Mouse (Mus musculus): ENCODE measurements around the gene Tenm3. TPM values are rescaled to one million over a fixed set of nuclear protein-coding genes. Genes with fewer than 3 reads are reported as not detected.

Tenm3 gene
- total RNA-seq, 2 experiments from 2014 or later, result 61.8 to 76.5 TPM

DNA sequence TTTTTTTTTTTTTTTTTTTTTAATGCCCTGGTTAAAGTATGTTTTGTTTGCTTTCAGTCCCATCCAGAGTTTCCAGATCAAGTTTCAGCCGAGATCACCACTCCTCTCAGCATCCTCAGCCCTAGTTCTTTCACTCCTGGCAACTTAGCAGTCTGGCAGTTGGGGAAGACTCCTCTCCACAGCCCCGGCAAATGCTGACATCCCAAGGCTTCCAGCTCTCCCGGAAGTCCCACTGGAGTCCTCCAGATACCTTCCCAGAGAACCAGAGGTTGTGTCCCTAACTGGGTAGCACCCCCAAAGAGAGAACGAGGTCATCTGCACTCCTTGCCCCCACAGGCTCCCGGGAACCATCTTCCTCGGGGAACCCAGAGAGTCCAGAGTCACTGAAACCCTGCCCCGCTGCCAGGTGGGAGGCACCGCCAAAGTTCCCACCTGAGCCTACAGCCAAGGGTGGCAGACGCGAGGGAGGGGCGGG is 1.2 kb downstream of the Tenm3 start:
- intact Hi-C loops (cut with DNase I), result loop anchor here (2.0 to 5.0 kb wide), 3 partner anchors 102 to 620 kb away; no protein-coding TSS in a partner anchor
- peak in 1 of 2 experiments; percentile 32 for DNase-seq (ENCODE audit: extremely low spot score in 1 of 2, low spot score in 2 of 2)
- Histone ChIP-seq H3K4me3 (peak overlapping the region; percentile 77), H3K27ac (peak overlapping the region; percentile 55; the same call in 1 of the 2 replicates)
- TF ChIP-seq CTCF (IDR thresholded peaks at IDR 0.05), result no peak

DNA sequence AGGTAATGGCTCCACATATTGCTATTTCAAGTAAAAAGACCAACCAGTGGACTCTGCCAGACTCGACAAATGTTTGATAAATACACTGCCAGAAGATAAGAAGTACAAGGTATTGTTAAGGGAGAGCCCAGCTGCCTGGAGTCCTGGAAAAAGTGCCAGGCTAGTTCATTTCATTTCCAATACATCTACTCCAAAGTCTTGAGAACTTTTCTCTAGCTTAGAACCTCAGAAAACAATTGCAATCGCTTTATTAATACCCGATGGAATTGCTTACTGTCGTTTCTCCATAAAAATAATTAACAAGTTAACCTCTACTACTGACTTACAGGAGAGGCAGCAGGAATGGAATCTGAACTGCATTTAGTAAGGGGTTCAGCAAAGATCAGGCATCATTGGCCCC is 1.7 kb downstream of the Tenm3 start:
- intact Hi-C loops (cut with DNase I), result loop anchor here (2.0 to 5.0 kb wide), 3 partner anchors 101 to 620 kb away; no protein-coding TSS in a partner anchor
- no peak for TF ChIP-seq CTCF (IDR thresholded peaks at IDR 0.05)
- no peak for DNase-seq (ENCODE audit: extremely low spot score in 1 of 2, low spot score in 2 of 2)
- Histone ChIP-seq H3K27ac (no peak overlapping the region), H3K4me3 (peak overlapping the region; percentile 77; the same call in 1 of the 2 replicates)

DNA sequence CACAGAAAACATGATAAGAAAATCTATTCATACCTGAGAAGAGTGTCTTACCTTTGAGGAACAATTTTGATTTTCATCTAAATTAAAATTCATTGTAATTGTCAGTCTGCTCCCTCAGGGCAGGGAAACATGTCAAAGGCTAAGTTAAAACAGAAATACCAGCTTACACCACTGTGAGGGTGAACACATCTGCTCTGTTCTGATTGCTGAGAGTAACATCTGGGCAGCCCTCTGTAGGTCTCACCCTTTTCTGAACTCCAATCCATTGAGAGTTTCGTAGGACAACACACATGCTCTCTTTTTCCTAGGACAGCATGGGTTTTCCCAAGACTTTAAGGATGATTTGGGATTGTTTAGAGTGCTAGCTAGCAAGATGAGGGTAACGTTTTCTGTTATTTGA is 8.0 kb downstream of the Tenm3 start:
- Histone ChIP-seq H3K27ac (no peak overlapping the region), H3K4me3 (no peak overlapping the region)
- DNase-seq (ENCODE audit: extremely low spot score in 1 of 2, low spot score in 2 of 2), result no peak
- no peak for TF ChIP-seq CTCF (IDR thresholded peaks at IDR 0.05)
- intact Hi-C loops (cut with DNase I), result no loop called here

DNA sequence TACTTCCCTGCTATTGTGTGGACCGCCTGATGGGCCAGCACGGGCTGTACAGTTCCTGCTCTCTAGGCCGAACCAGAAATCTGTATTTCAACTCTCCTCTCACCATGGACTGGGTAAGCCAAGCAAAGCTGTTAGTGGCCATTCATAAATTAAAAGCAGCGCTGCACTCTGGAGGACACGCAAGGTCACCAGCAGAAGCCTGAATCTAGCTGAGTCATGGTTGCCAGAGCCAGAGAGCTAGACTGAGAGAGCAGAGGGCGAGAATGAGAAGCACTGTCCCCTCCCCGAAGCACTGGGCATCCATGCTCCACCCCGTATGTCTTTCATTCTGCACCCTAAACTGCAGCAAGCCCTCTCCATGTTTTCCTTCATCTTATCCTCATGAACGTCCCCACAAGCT is 16.3 kb downstream of the Tenm3 start:
- Histone ChIP-seq H3K27ac (no peak overlapping the region), H3K4me3 (no peak overlapping the region)
- no peak for DNase-seq (ENCODE audit: extremely low spot score in 1 of 2, low spot score in 2 of 2)
- no peak for TF ChIP-seq CTCF (IDR thresholded peaks at IDR 0.05)
- intact Hi-C loops (cut with DNase I), result no loop called here

DNA sequence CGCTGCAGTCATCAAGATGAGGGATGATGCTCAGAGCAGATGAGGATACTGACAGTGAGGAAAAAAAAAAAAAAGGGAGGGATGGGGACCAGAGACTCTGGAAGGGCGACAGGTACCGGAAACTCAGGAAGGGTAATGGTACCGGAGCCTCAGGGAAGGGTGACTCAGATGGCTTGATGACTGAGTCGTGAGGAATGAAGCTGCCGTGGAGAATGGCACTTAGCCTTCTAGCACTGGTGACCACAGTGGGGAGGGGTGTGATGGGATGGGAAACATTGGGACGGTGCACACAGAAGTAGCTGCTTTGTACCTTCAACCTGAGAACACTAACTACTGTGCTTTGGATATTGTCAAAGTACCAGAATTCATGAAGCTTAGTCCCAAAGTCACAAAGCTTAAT is 18.1 kb downstream of the Tenm3 start:
- intact Hi-C loops (cut with DNase I), result no loop called here
- TF ChIP-seq CTCF (IDR thresholded peaks at IDR 0.05), result no peak
- DNase-seq (ENCODE audit: extremely low spot score in 1 of 2, low spot score in 2 of 2), result no peak
- H3K4me3 ChIP-seq, result no peak overlapping the region
- H3K27ac ChIP-seq, result no peak overlapping the region

DNA sequence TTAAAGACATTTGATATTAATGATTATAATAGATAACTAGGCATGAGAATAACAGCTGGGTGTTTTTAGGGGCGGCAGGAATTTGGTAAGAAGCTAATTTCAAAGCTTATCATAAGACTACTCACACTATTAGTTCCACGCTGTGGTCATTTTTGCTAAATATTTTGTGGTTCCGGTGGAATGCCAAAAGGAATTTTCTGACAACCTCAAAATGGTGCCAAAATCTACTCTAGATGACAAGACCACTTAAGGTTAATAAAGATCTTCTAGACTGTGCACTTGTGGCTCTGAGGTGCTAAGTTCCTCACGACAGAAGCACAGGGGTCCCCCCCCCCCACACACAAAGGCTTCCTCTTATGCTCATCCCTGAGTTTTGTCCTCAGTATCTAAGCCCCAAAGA is 21.5 kb downstream of the Tenm3 start:
- no peak for DNase-seq (ENCODE audit: extremely low spot score in 1 of 2, low spot score in 2 of 2)
- TF ChIP-seq CTCF (IDR thresholded peaks at IDR 0.05), result no peak
- Histone ChIP-seq H3K4me3 (no peak overlapping the region), H3K27ac (no peak overlapping the region)
- intact Hi-C loops (cut with DNase I), result no loop called here

DNA sequence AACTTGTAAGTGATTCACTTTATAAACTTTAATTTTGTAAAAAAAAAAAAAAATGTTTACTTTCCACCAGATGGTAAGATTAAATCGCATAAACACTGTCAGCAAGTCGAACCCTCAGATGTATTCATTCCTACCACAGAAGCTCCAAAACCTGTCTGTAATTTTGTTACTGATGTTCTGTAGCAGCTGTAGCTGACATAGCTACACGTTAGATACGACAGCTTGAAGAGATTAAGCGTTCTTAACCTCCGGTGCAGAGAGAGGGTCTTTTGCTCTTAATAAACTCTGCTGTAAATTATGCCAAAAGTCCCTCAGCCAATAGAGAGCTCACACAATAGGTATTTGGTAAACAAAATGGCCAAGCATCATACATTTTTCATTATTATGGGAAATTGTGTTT is 23.8 kb downstream of the Tenm3 start:
- intact Hi-C loops (cut with DNase I), result no loop called here
- no peak for DNase-seq (ENCODE audit: extremely low spot score in 1 of 2, low spot score in 2 of 2)
- no peak overlapping the region for H3K4me3 ChIP-seq
- TF ChIP-seq CTCF (IDR thresholded peaks at IDR 0.05), result no peak
- H3K27ac ChIP-seq, result no peak overlapping the region

DNA sequence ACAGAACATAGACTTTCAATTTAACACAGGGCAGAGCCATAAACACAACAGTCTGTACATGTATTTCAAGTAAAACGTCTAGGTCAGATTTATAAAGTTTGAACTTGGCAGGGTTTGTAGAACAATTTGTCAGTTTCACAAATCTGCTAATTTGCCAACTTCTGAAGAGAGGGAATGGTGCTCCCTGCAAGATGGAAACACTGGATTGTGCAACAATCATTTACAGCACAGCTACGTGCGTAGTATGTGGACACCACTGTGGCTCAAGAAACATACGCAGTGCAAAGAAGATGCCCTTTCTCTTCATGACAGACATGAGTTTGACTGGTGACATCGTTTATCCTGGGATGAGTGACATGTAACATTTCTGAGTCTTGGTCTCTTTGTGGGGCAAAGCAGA is 24.4 kb downstream of the Tenm3 start:
- TF ChIP-seq CTCF (IDR thresholded peaks at IDR 0.05), result no peak
- Histone ChIP-seq H3K27ac (no peak overlapping the region), H3K4me3 (no peak overlapping the region)
- intact Hi-C loops (cut with DNase I), result no loop called here
- no peak for DNase-seq (ENCODE audit: extremely low spot score in 1 of 2, low spot score in 2 of 2)

DNA sequence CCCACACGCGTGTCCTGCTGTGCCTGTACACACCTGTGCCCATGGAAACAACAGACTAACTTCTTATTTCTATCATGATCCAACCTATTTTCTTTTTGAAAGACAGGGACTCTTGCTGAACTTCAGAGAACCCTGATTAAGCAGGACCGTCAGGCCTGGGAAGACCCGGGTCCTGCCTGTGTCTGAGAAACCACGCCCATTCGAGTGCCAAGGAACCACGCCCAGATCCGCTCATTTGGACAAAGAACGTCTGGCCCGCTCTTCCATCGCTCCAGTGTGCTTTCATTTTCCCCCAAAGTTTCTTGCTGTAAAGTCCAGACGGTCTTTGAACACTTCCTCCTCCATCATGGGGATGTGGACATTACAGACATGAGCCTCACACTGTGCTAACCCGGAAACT is 26.8 kb downstream of the Tenm3 start:
- Histone ChIP-seq H3K27ac (no peak overlapping the region), H3K4me3 (no peak overlapping the region)
- no peak for DNase-seq (ENCODE audit: extremely low spot score in 1 of 2, low spot score in 2 of 2)
- intact Hi-C loops (cut with DNase I), result no loop called here
- no peak for TF ChIP-seq CTCF (IDR thresholded peaks at IDR 0.05)

DNA sequence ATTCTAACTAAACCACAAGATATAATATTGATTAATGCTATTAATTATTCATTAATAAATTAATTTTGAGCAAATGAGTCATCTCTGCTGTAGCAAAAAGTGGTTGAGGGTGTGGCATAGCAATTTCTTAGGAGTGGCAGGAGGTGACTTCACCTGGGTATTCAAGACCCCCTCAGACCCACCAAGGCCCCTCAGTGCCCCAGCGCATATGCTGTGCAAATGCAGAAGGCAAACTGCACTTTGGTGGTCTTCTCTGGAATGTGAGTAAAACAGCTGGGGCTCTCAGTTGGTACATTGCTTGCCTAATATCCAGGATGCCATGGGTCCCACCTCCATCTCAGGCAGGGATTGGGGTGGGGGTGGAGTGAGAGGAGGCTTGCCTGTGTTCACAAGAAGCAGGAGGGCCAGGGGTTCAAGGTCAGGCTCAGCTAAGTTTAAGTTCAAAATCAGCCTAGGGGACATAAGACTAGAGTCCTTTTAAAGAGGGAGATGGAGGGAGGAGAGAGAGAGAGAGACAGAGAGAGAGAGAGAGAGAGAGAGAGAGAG is 31.5 kb downstream of the Tenm3 start:
- intact Hi-C loops (cut with DNase I), result no loop called here
- TF ChIP-seq CTCF (IDR thresholded peaks at IDR 0.05), result no peak
- Histone ChIP-seq H3K4me3 (no peak overlapping the region), H3K27ac (no peak overlapping the region)
- no peak for DNase-seq (ENCODE audit: extremely low spot score in 1 of 2, low spot score in 2 of 2)

DNA sequence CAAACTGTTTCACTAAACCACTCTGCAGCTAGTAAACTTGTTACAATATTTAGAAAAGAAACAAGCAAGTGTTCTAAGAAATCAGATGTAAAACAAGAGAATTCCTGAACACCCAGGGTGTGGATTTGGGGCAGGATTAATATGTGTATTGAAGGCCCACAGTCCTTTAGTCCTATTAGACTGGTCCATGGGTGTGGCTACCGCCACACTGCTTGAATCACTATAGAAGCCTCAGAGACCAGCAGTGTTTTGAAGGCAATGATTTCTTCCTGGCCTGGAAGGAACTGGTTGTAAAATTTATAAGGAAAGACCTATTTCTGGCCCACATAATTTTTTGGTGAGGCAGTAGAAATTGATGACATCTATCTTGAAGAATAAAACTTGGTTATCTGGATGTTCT is 33.1 kb downstream of the Tenm3 start:
- Histone ChIP-seq H3K4me3 (no peak overlapping the region), H3K27ac (no peak overlapping the region)
- TF ChIP-seq CTCF (IDR thresholded peaks at IDR 0.05), result no peak
- DNase-seq (ENCODE audit: extremely low spot score in 1 of 2, low spot score in 2 of 2), result no peak
- intact Hi-C loops (cut with DNase I), result no loop called here

DNA sequence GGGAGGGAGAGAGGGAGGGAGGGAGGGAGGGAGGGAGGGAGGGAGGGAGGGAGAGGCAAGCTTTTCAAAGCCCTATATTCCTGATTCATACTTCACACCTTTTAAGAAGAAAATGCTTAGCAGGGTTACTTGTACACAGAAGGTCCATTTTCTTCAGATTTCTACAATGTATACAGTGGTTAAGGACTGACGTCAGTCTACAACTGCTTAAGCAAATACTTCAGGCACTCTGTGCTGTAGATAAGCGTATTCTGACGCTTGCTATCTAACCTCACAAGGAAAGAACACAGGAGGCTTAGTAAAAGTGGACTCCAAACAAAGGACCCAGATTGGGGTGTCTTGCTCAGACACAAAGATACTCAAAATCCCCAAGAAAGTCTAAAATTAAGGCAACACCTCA is 34.6 kb downstream of the Tenm3 start:
- TF ChIP-seq CTCF (IDR thresholded peaks at IDR 0.05), result no peak
- intact Hi-C loops (cut with DNase I), result no loop called here
- no peak for DNase-seq (ENCODE audit: extremely low spot score in 1 of 2, low spot score in 2 of 2)
- Histone ChIP-seq H3K4me3 (no peak overlapping the region), H3K27ac (no peak overlapping the region)

DNA sequence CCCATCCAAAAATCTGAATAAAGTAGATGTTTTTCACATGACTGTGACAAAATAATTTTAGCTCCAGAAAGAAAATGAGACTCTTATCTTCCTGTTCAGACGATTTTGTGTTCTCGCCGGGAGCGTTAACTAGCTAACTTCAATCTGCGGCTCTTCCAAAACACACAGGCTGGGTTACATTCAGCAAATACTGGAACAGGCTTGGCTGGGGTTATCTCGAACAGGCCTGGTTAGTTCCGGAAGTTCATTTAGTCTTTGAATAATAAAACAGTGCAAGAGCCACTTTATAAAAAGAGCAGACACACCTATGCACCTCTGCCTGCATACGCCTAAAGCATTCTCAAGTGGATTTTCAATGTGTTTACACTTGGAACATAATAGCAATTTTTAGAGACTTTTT is 40.7 kb downstream of the Tenm3 start:
- Histone ChIP-seq H3K4me3 (no peak overlapping the region), H3K27ac (no peak overlapping the region)
- DNase-seq (ENCODE audit: extremely low spot score in 1 of 2, low spot score in 2 of 2), result no peak
- intact Hi-C loops (cut with DNase I), result no loop called here
- TF ChIP-seq CTCF (IDR thresholded peaks at IDR 0.05), result no peak

All from left cerebral cortex, adult 2 months (tissue).